Mouse (Mus musculus) liver, embryonic 13.5 days (tissue): ENCODE measurements at regions not wholly inside any gene's neighbourhood (a gene's known extent, or its start where the extent isn't known, plus 50 kb on each side); places are given as distances from the start of the nearest gene placed in this dataset.

Source experiments
- ATAC-seq: fragments of 200-750 bp; cut with Nextera tagmentation; 2 replicates; pipeline ENCODE4 v1.8.0; 2017; ENCODE audit warnings: low read depth, mild to moderate bottlenecking, moderate number of reproducible peaks, moderate library complexity
- DNase-seq: peaks from one replicate; pipeline ENCODE4 v3.0.0; 2022
- H3K27ac ChIP-seq: fragments of 300-500 bp; sonication (generic); 2 replicates; pipeline ENCODE4 v1.5.1; 2015; ENCODE audit warnings: moderate library complexity, mild to moderate bottlenecking, inconsistent platforms
- H3K27me3 ChIP-seq: fragments of 300-500 bp; sonication (generic); 2 replicates; pipeline ENCODE4 v1.6.1; 2015; ENCODE audit warnings: mild to moderate bottlenecking, inconsistent platforms
- H3K36me3 ChIP-seq: fragments of 300-500 bp; sonication (generic); 2 replicates; pipeline ENCODE4 v1.6.1; 2015; ENCODE audit warnings: mild to moderate bottlenecking, inconsistent platforms
- H3K4me1 ChIP-seq: fragments of 300-500 bp; sonication (generic); replicated peaks from 2 replicates; pipeline ENCODE4 v1.6.1; 2015; ENCODE audit warnings: inconsistent platforms
- H3K4me2 ChIP-seq: fragments of 300-500 bp; sonication (generic); 2 replicates; pipeline ENCODE4 v1.6.1; 2015; ENCODE audit warnings: inconsistent platforms, mild to moderate bottlenecking, moderate library complexity
- H3K4me3 ChIP-seq: fragments of 300-500 bp; sonication (generic); replicated peaks from 2 replicates; pipeline ENCODE4 v1.5.1; 2015; ENCODE audit warnings: mild to moderate bottlenecking, inconsistent platforms
- H3K9ac ChIP-seq: fragments of 300-500 bp; sonication (generic); 2 replicates; pipeline ENCODE4 v1.6.1; 2015; ENCODE audit warnings: mild to moderate bottlenecking, inconsistent platforms
- H3K9me3 ChIP-seq: fragments of 300-500 bp; sonication (generic); replicated peaks from 2 replicates; pipeline ENCODE4 v1.6.1; 2016; ENCODE audit warnings: inconsistent platforms
- WGBS: fragments of 180-500 bp; shearing (Covaris S2); methylation state at CpG from one replicate; pipeline ENCODE4 v1.1.7; 2015; ENCODE audit not compliant: insufficient replicate concordance; 5-methylcytosine and 5-hydroxymethylcytosine counted together

- no peaks in the 10 kb centered on the region for H3K4me1 ChIP-seq
- no peak for DNase-seq
- no peak overlapping the region for H3K4me2 ChIP-seq
- 0 out of 2 replicates have a peak, but pooled peaks cover 3% of the 10 kb centered on the region for H3K9me3 ChIP-seq
- H3K9ac ChIP-seq: no peak overlapping the region
- no peak for ATAC-seq
- 59% methylated on average over 6 of the region's 6 CpGs for WGBS
- no peaks in the 10 kb centered on the region for H3K36me3 ChIP-seq
- H3K27me3 ChIP-seq: no peaks in the 10 kb centered on the region
- H3K27ac ChIP-seq: no peak overlapping the region
- H3K4me3 ChIP-seq: no peak overlapping the region
Observed at GRCm38 (mm10) chr2:169447495-169448280, 139.9 kb downstream of the Gm11011 start.

GRCm38 (mm10) chr2:169445877-169446276 is 141.7 kb downstream of the Gm11011 start:
- Histone ChIP-seq H3K4me2 (no peak overlapping the region), H3K9me3 (peaks cover 3% of the 10 kb centered on the region; the same call in 1 of the 2 replicates), H3K27me3 (no peaks in the 10 kb centered on the region), H3K4me1 (no peaks in the 10 kb centered on the region), H3K27ac (no peak overlapping the region), H3K9ac (no peak overlapping the region), H3K4me3 (no peak overlapping the region), H3K36me3 (no peaks in the 10 kb centered on the region)
- no peak for DNase-seq
- no peak for ATAC-seq
- WGBS: 64% methylated on average over 5 of the region's 5 CpGs

DNA sequence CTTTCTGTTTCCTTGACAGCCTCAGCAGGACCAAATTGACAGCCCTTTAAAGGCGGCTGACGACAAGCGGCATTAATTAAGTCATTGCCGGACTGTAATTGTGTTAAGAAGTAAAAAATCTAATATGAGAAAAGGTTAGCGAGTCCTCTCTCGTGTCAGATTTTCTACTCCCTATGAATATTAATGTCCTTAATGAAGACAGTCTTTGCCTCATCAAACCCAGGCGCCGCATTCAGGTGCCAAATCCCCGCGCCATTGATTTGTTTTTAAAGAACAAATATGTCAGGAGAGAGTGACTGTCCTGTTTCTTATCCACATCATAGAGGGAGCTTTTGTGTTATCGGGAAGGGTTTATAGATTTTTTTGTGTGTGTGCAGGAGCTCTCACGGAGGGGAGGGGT is 142.2 kb downstream of the Gm11011 start:
- H3K36me3 ChIP-seq: no peaks in the 10 kb centered on the region
- H3K4me2 ChIP-seq: no peak overlapping the region
- no peak overlapping the region for H3K4me3 ChIP-seq
- H3K4me1 ChIP-seq: no peaks in the 10 kb centered on the region
- H3K9me3 ChIP-seq: peaks cover 3% of the 10 kb centered on the region; the same call in 1 of the 2 replicates
- no peak overlapping the region for H3K27ac ChIP-seq
- no peaks in the 10 kb centered on the region for H3K27me3 ChIP-seq
- no peak for DNase-seq
- ATAC-seq: no peak
- 81% methylated on average over 12 of the region's 12 CpGs for WGBS
- H3K9ac ChIP-seq: no peak overlapping the region

DNA sequence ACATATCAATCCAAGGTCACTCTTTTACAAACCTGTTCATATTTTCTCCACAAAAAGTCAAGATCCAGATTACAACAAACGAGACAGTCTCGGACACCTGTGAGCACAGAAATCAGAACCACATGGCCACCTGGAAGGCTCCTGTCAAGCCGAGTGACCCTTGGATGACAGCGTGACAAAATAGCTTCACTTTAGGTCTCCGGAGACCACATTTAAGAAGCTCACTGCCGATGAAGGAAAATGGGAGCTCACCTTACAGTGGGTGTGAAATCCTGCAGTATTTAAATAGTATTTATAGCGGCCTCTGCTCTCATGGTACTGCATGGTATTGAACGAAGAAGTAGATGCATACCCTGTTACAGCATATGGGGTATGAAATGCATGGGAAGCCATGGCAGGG is 144.3 kb downstream of the Gm11011 start:
- peaks cover 3% of the 10 kb centered on the region; the same call in 1 of the 2 replicates for H3K9me3 ChIP-seq
- no peaks in the 10 kb centered on the region for H3K27me3 ChIP-seq
- no peak overlapping the region for H3K4me2 ChIP-seq
- H3K36me3 ChIP-seq: no peaks in the 10 kb centered on the region
- ATAC-seq (no peak), DNase-seq (no peak)
- no peak overlapping the region for H3K9ac ChIP-seq
- H3K4me3 ChIP-seq: no peak overlapping the region
- H3K27ac ChIP-seq: no peak overlapping the region
- WGBS: 73% methylated on average over 8 of the region's 8 CpGs
- no peaks in the 10 kb centered on the region for H3K4me1 ChIP-seq

DNA sequence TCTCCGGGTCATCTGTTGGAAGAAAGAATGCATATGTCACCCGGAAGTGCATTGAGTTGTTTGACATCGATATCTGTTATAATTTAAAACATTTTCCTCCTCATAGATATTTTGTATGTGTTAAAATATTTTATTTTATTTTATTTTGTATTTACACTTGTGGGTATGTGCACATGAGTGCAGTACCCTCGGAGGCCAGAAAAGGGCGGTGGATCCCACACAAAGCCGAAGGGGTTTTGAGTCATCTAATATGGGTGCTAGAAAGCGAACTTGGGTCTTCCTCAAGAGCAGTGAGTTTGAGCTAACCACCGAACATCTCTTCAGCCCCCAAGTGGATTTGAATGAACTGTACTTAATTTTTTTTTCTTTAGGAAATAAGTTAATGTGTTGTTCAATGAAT is 156.0 kb downstream of the Gm11011 start:
- WGBS: 76% methylated on average over 8 of the region's 8 CpGs
- Histone ChIP-seq H3K9ac (no peak overlapping the region), H3K27ac (no peak overlapping the region), H3K4me1 (no peaks in the 10 kb centered on the region), H3K27me3 (no peaks in the 10 kb centered on the region), H3K36me3 (no peaks in the 10 kb centered on the region), H3K9me3 (peaks cover 8% of the 10 kb centered on the region; the same call in 1 of the 2 replicates), H3K4me3 (no peak overlapping the region), H3K4me2 (no peak overlapping the region)
- DNase-seq: no peak
- ATAC-seq: no peak

- WGBS: 74% methylated on average over 7 of the region's 7 CpGs
Observed at GRCm38 (mm10) chr2:169429411-169429810, 158.1 kb downstream of the Gm11011 start.

GRCm38 (mm10) chr2:169424166-169424920 is 163.2 kb downstream of the Gm11011 start:
- 67% methylated on average over 12 of the region's 12 CpGs for WGBS
- no peaks in the 10 kb centered on the region for H3K36me3 ChIP-seq
- no peaks in the 10 kb centered on the region for H3K4me1 ChIP-seq
- H3K4me2 ChIP-seq: no peak overlapping the region
- peaks cover 7% of the 10 kb centered on the region; the same call in 1 of the 2 replicates for H3K9me3 ChIP-seq
- no peak overlapping the region for H3K9ac ChIP-seq
- ATAC-seq (no peak), DNase-seq (no peak)
- H3K27me3 ChIP-seq: no peaks in the 10 kb centered on the region
- H3K27ac ChIP-seq: no peak overlapping the region
- no peak overlapping the region for H3K4me3 ChIP-seq

More at GRCm38 (mm10) chr2:169429411-169429810, 158.1 kb downstream of the Gm11011 start:
- ATAC-seq (no peak), DNase-seq (no peak)
- Histone ChIP-seq H3K27me3 (no peaks in the 10 kb centered on the region), H3K9me3 (peaks cover 8% of the 10 kb centered on the region; the same call in 1 of the 2 replicates), H3K27ac (no peak overlapping the region), H3K4me1 (no peaks in the 10 kb centered on the region), H3K4me2 (no peak overlapping the region), H3K9ac (no peak overlapping the region), H3K4me3 (no peak overlapping the region), H3K36me3 (no peaks in the 10 kb centered on the region)

DNA sequence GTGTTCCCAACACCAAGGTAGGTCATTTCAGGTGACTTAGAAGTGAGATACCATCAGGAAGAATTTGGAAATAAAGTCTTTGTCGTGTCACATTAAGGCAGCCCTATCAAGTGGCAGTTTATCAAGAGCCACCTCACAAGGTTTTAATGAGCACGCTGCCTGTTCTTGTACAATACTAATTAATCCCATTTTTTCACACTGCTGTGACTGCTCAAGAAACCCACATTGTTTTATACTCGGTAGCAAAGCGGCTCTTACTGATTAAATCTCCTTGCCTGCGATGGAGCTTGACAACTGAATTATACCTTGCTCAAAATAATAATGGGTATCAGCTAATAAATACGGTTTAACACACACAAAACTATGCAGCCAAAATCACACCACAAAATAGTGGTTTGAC is 175.2 kb downstream of the Gm11011 start:
- no peaks in the 10 kb centered on the region for H3K36me3 ChIP-seq
- no peak overlapping the region for H3K4me2 ChIP-seq
- H3K27me3 ChIP-seq: no peaks in the 10 kb centered on the region
- 0 out of 2 replicates have a peak, but pooled peaks cover 6% of the 10 kb centered on the region for H3K9me3 ChIP-seq
- no peak for ATAC-seq
- WGBS: 62% methylated on average over 6 of the region's 6 CpGs
- no peak overlapping the region for H3K4me3 ChIP-seq
- H3K27ac ChIP-seq: no peak overlapping the region
- no peaks in the 10 kb centered on the region for H3K4me1 ChIP-seq
- DNase-seq: no peak
- H3K9ac ChIP-seq: no peak overlapping the region

GRCm38 (mm10) chr2:169410080-169410479 is 177.5 kb downstream of the Gm11011 start:
- H3K27ac ChIP-seq: no peak overlapping the region
- no peaks in the 10 kb centered on the region for H3K27me3 ChIP-seq
- no peak overlapping the region for H3K4me2 ChIP-seq
- no peak for ATAC-seq
- H3K4me1 ChIP-seq: no peaks in the 10 kb centered on the region
- H3K4me3 ChIP-seq: no peak overlapping the region
- DNase-seq: no peak
- no peak overlapping the region for H3K9ac ChIP-seq
- peaks cover 5% of the 10 kb centered on the region; the same call in 1 of the 2 replicates for H3K9me3 ChIP-seq
- 51% methylated on average over 3 of the region's 3 CpGs for WGBS
- H3K36me3 ChIP-seq: no peaks in the 10 kb centered on the region

DNA sequence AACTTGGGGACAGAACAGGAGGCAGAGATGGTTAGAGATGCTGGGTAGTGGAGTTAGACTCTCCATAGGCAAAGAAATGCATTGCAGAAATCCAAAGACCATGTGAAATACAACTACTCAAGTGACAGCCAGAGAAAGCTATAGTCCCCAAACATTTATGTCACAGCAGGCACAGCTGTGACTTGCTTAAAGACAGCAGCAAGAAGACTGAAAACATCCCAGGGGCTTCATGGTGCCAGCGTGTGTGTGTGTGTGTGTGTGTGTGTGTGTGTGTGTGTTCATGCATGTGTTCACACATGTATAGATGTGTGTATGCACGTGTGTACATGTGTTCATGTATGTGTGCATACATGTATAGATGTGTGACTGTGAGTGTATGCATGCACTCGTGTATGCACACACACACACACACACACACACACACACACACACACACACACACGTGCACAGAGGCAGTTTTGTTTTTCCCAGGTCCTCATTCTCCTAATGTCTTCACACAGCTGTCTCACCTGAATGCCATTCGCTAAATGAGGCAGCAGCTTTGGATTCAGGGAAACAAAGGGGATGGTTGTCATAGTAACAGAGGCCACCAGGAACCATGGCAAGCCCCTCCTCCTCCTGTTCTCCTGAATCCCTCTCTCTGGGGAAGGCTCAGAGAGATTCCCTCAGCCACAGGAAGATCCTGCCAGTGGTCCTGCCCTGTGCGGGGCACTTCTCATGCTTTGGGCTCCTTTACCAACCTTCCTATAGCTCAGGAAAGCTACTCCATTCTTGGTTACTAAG is 182.4 kb downstream of the Gm11011 start:
- no peaks in the 10 kb centered on the region for H3K36me3 ChIP-seq
- H3K9ac ChIP-seq: no peak overlapping the region
- ATAC-seq (no peak), DNase-seq (no peak)
- no peaks in the 10 kb centered on the region for H3K27me3 ChIP-seq
- no peaks in the 10 kb centered on the region for H3K4me1 ChIP-seq
- H3K4me2 ChIP-seq: no peak overlapping the region
- no peak overlapping the region for H3K4me3 ChIP-seq
- H3K9me3 ChIP-seq: peaks cover 9% of the 10 kb centered on the region
- WGBS: 37% methylated on average over 4 of the region's 6 CpGs
- H3K27ac ChIP-seq: no peak overlapping the region

- no peak overlapping the region for H3K4me2 ChIP-seq
- no peaks in the 10 kb centered on the region for H3K4me1 ChIP-seq
- no peak overlapping the region for H3K9ac ChIP-seq
- 65% methylated on average over 6 of the region's 6 CpGs for WGBS
- H3K9me3 ChIP-seq: peaks cover 4% of the 10 kb centered on the region
- H3K27ac ChIP-seq: no peak overlapping the region
- no peaks in the 10 kb centered on the region for H3K36me3 ChIP-seq
- DNase-seq: no peak
- ATAC-seq: no peak
- H3K27me3 ChIP-seq: no peaks in the 10 kb centered on the region
- H3K4me3 ChIP-seq: no peak overlapping the region
Observed at GRCm38 (mm10) chr2:169397758-169398157, 189.8 kb downstream of the Gm11011 start.
